Mouse (Mus musculus): ENCODE measurements at regions not wholly inside any gene's neighbourhood (a gene's known extent, or its start where the extent isn't known, plus 50 kb on each side); places are given as distances from the start of the nearest gene placed in this dataset.
A peak's percentile ranks its signal among the peaks of the same experiment; 100 is the strongest.

- no peak for DNase-seq (ENCODE audit: extremely low spot score in 1 of 2, low spot score in 2 of 2)
- intact Hi-C loops (cut with DNase I) = no loop called here
Observed at GRCm38 (mm10) chr6:143571356-143572115, 404.5 kb downstream of the Etnk1 start.

- intact Hi-C loops (cut with DNase I) = no loop called here
- DNase-seq (ENCODE audit: extremely low spot score in 1 of 2, low spot score in 2 of 2) = no peak
Observed at GRCm38 (mm10) chr6:143579223-143579622, 412.2 kb downstream of the Etnk1 start.

- DNase-seq (ENCODE audit: extremely low spot score in 1 of 2, low spot score in 2 of 2) = no peak
- intact Hi-C loops (cut with DNase I) = no loop called here
Observed at GRCm38 (mm10) chr6:143589666-143590065, 422.6 kb downstream of the Etnk1 start.

GRCm38 (mm10) chr6:143590231-143590630 lies 423.2 kb downstream of the Etnk1 start:
- intact Hi-C loops (cut with DNase I) = no loop called here

GRCm38 (mm10) chr6:143592490-143592889 lies 425.5 kb downstream of the Etnk1 start:
- intact Hi-C loops (cut with DNase I) = no loop called here
- no peak for DNase-seq (ENCODE audit: extremely low spot score in 1 of 2, low spot score in 2 of 2)

More at GRCm38 (mm10) chr6:143590231-143590630, 423.2 kb downstream of the Etnk1 start:
- DNase-seq (ENCODE audit: extremely low spot score in 1 of 2, low spot score in 2 of 2) = no peak

GRCm38 (mm10) chr6:143595486-143595885 lies 428.5 kb downstream of the Etnk1 start:
- intact Hi-C loops (cut with DNase I) = no loop called here
- DNase-seq (ENCODE audit: extremely low spot score in 1 of 2, low spot score in 2 of 2) = no peak

- intact Hi-C loops (cut with DNase I) = no loop called here
- DNase-seq (ENCODE audit: extremely low spot score in 1 of 2, low spot score in 2 of 2) = peak in 1 of 2 experiments; percentile 38
Observed at GRCm38 (mm10) chr6:143597414-143597813, 430.4 kb downstream of the Etnk1 start.

GRCm38 (mm10) chr6:143598916-143599315 lies 431.9 kb downstream of the Etnk1 start:
- intact Hi-C loops (cut with DNase I) = no loop called here
- no peak for DNase-seq (ENCODE audit: extremely low spot score in 1 of 2, low spot score in 2 of 2)

GRCm38 (mm10) chr6:143609100-143609499 lies 442.1 kb downstream of the Etnk1 start:
- intact Hi-C loops (cut with DNase I) = loop anchor here (10.0 kb wide), 1 partner anchor 1356 kb away; no protein-coding TSS in a partner anchor
- DNase-seq (ENCODE audit: extremely low spot score in 1 of 2, low spot score in 2 of 2) = no peak

- intact Hi-C loops (cut with DNase I) = no loop called here
- DNase-seq (ENCODE audit: extremely low spot score in 1 of 2, low spot score in 2 of 2) = no peak
Observed at GRCm38 (mm10) chr6:143612966-143613365, 445.9 kb downstream of the Etnk1 start.

GRCm38 (mm10) chr6:143614431-143614987 lies 447.5 kb downstream of the Etnk1 start:
- intact Hi-C loops (cut with DNase I) = no loop called here
- no peak for DNase-seq (ENCODE audit: extremely low spot score in 1 of 2, low spot score in 2 of 2)

- intact Hi-C loops (cut with DNase I) = no loop called here
- no peak for DNase-seq (ENCODE audit: extremely low spot score in 1 of 2, low spot score in 2 of 2)
Observed at GRCm38 (mm10) chr6:143615361-143615760, 448.3 kb downstream of the Etnk1 start.

- no peak for DNase-seq (ENCODE audit: extremely low spot score in 1 of 2, low spot score in 2 of 2)
- intact Hi-C loops (cut with DNase I) = no loop called here
Observed at GRCm38 (mm10) chr6:143616386-143616785, 449.4 kb downstream of the Etnk1 start.

GRCm38 (mm10) chr6:143618558-143618957 lies 451.5 kb downstream of the Etnk1 start:
- DNase-seq (ENCODE audit: extremely low spot score in 1 of 2, low spot score in 2 of 2) = no peak
- intact Hi-C loops (cut with DNase I) = no loop called here

- intact Hi-C loops (cut with DNase I) = no loop called here
- DNase-seq (ENCODE audit: extremely low spot score in 1 of 2, low spot score in 2 of 2) = no peak
Observed at GRCm38 (mm10) chr6:143620583-143620982, 453.6 kb downstream of the Etnk1 start.

- DNase-seq (ENCODE audit: extremely low spot score in 1 of 2, low spot score in 2 of 2) = peak in 1 of 2 experiments; percentile 26
- intact Hi-C loops (cut with DNase I) = no loop called here
Observed at GRCm38 (mm10) chr6:143622161-143622560, 455.1 kb downstream of the Etnk1 start.

- intact Hi-C loops (cut with DNase I) = no loop called here
- no peak for DNase-seq (ENCODE audit: extremely low spot score in 1 of 2, low spot score in 2 of 2)
Observed at GRCm38 (mm10) chr6:143624901-143625300, 457.9 kb downstream of the Etnk1 start.

GRCm38 (mm10) chr6:143631581-143631980 lies 464.6 kb downstream of the Etnk1 start:
- no peak for DNase-seq (ENCODE audit: extremely low spot score in 1 of 2, low spot score in 2 of 2)
- intact Hi-C loops (cut with DNase I) = no loop called here

- intact Hi-C loops (cut with DNase I) = no loop called here
- DNase-seq (ENCODE audit: extremely low spot score in 1 of 2, low spot score in 2 of 2) = no peak
Observed at GRCm38 (mm10) chr6:143633710-143634109, 466.7 kb downstream of the Etnk1 start.

GRCm38 (mm10) chr6:143634334-143634733 lies 467.3 kb downstream of the Etnk1 start:
- no peak for DNase-seq (ENCODE audit: extremely low spot score in 1 of 2, low spot score in 2 of 2)
- intact Hi-C loops (cut with DNase I) = no loop called here
